Mouse (Mus musculus) embryonic fibroblast, embryonic 13.5 days (primary cell): ENCODE measurements around the gene Chst15.

Source experiments
- CTCF ChIP-seq: IDR thresholded peaks from 2 replicates; pipeline ENCODE4 v1.5.1; 2011; ENCODE audit warnings: mild to moderate bottlenecking, control low read depth, low read length, moderate library complexity, borderline replicate concordance; ENCODE audit not compliant: insufficient read depth
- POLR2A ChIP-seq: IDR thresholded peaks from 2 replicates; pipeline ENCODE4 v1.6.1; 2011; ENCODE audit warnings: low read depth, mild to moderate bottlenecking, control low read depth, low read length, moderate library complexity

- TF ChIP-seq POLR2A, result no peak
- TF ChIP-seq CTCF, result no peak
Observed at GRCm38 (mm10) chr7:132199686-132200085, 117.3 kb downstream of the Chst15 start.
